Mouse (Mus musculus) mouse embryonic stem cell (cell line): ENCODE data around the gene Psmd10.

Experiments used
- in situ Hi-C, 2 experiments: fragments of 300-500 bp; cut with MboI; formaldehyde crosslinking; loops; 1 replicate in 1 of 2; 3 replicates in 1 of 2; pipeline ENCODE4 v1.14.3; 2019 to 2020; ENCODE audit warnings: low sequenced_read_pairs in 2 of 2, low pct_unique_long_range_greater_than_20kb in 1 of 2, mixed read lengths in 1 of 2; ENCODE audit not compliant: unreplicated experiment in 1 of 2

Psmd10 gene

GRCm38 (mm10) chrX:140956272-140956940 is at the start of gene Psmd10, which contains the start of gene Atg4a:
TSS of gene Psmd10 (minus strand) at chrX:140956728.
TSS of gene Atg4a (plus strand) at chrX:140956907.
- in situ Hi-C loops: no loop called here

GRCm38 (mm10) chrX:140998885-140999284 is 42.4 kb upstream of the Psmd10 start:
- in situ Hi-C loops: no loop called here

GRCm38 (mm10) chrX:140997912-140998545 is 41.5 kb upstream of the Psmd10 start:
- in situ Hi-C loops: no loop called here

GRCm38 (mm10) chrX:140996909-140997516 is 40.5 kb upstream of the Psmd10 start:
- in situ Hi-C loops: no loop called here

GRCm38 (mm10) chrX:140985256-140985655 is 28.7 kb upstream of the Psmd10 start:
- in situ Hi-C loops: no loop called here

- in situ Hi-C loops: no loop called here
Observed at GRCm38 (mm10) chrX:140984795-140985194, 28.3 kb upstream of the Psmd10 start.

- in situ Hi-C loops: no loop called here
Observed at GRCm38 (mm10) chrX:140983206-140983960, 26.9 kb upstream of the Psmd10 start.

- in situ Hi-C loops: no loop called here
Observed at GRCm38 (mm10) chrX:140980163-140980562, 23.6 kb upstream of the Psmd10 start.

- in situ Hi-C loops: no loop called here
Observed at GRCm38 (mm10) chrX:140979546-140979945, 23.0 kb upstream of the Psmd10 start.

GRCm38 (mm10) chrX:140978943-140979342 is 22.4 kb upstream of the Psmd10 start:
- in situ Hi-C loops: no loop called here

- in situ Hi-C loops: no loop called here
Observed at GRCm38 (mm10) chrX:140956959-140957358, 431 bp upstream of the Psmd10 start.

- in situ Hi-C loops: no loop called here
Observed at GRCm38 (mm10) chrX:140953618-140954017, 2.9 kb downstream of the Psmd10 start.

GRCm38 (mm10) chrX:140936271-140936670 is 20.3 kb downstream of the Psmd10 start:
- in situ Hi-C loops: no loop called here

GRCm38 (mm10) chrX:140933263-140933662 is 23.3 kb downstream of the Psmd10 start:
- in situ Hi-C loops: no loop called here

- in situ Hi-C loops: no loop called here
Observed at GRCm38 (mm10) chrX:140932066-140932465, 24.5 kb downstream of the Psmd10 start.

GRCm38 (mm10) chrX:140921321-140921720 is 35.2 kb downstream of the Psmd10 start:
- in situ Hi-C loops: no loop called here

GRCm38 (mm10) chrX:140907360-140907759 is 49.2 kb downstream of the Psmd10 start, which contains the start of gene Vsig1:
TSS of gene Vsig1 (plus strand) at chrX:140907608.
- in situ Hi-C loops: no loop called here

- in situ Hi-C loops: no loop called here
Observed at GRCm38 (mm10) chrX:140903487-140903886, 53.0 kb downstream of the Psmd10 start.
